Mouse (Mus musculus) hindbrain, embryonic 13.5 days (tissue): ENCODE results near the gene Ccdc189. TPM values are rescaled to one million over a fixed set of nuclear protein-coding genes. Genes with fewer than 3 reads are reported as not detected.

ENCODE experiments used
- ATAC-seq: fragments of 200-750 bp; cut with Nextera tagmentation; 2 replicates; pipeline ENCODE4 v1.8.0; 2017; ENCODE audit warnings: moderate TSS enrichment; ENCODE audit not compliant: low FRiP score
- H3K27ac ChIP-seq: fragments of 300-500 bp; sonication (generic); 2 replicates; pipeline ENCODE4 v1.5.1; 2015; ENCODE audit warnings: inconsistent platforms, mild to moderate bottlenecking, moderate library complexity
- H3K27me3 ChIP-seq: fragments of 300-500 bp; sonication (generic); 2 replicates; pipeline ENCODE4 v1.6.1; 2015; ENCODE audit warnings: mild to moderate bottlenecking, inconsistent platforms
- H3K36me3 ChIP-seq: fragments of 300-500 bp; sonication (generic); 2 replicates; pipeline ENCODE4 v1.6.1; 2015; ENCODE audit warnings: mild to moderate bottlenecking, inconsistent platforms
- H3K4me1 ChIP-seq: fragments of 300-500 bp; sonication (generic); replicated peaks from 2 replicates; pipeline ENCODE4 v1.6.1; 2015; ENCODE audit warnings: inconsistent platforms
- H3K4me2 ChIP-seq: fragments of 300-500 bp; sonication (generic); 2 replicates; pipeline ENCODE4 v1.6.1; 2015; ENCODE audit warnings: inconsistent platforms, mild to moderate bottlenecking, moderate library complexity
- H3K4me3 ChIP-seq: fragments of 300-500 bp; sonication (generic); 2 replicates; pipeline ENCODE4 v1.5.1; 2015; ENCODE audit warnings: mild to moderate bottlenecking, inconsistent platforms
- H3K9ac ChIP-seq: fragments of 300-500 bp; sonication (generic); 2 replicates; pipeline ENCODE4 v1.6.1; 2015; ENCODE audit warnings: mild to moderate bottlenecking, inconsistent platforms
- H3K9me3 ChIP-seq: fragments of 300-500 bp; sonication (generic); 2 replicates; pipeline ENCODE4 v1.6.1; 2016; ENCODE audit warnings: inconsistent platforms
- WGBS: fragments of 180-500 bp; shearing (Covaris S2); methylation state at CpG from one replicate; pipeline ENCODE4 v1.1.7; 2015; 5-methylcytosine and 5-hydroxymethylcytosine counted together
- polyA plus RNA-seq: library from polyadenylated mRNA; unstranded; fragments of >200 nt; fragmentation: Nextera tagmentation; extraction: Ambion mirVana; gene quantifications from 2 replicates; pipeline ENCODE4 v1.2.1, GENCODE M21; 2015

Gene Ccdc189
- polyA plus RNA-seq, 1 experiment from 2014 or later = 13.0 TPM

DNA sequence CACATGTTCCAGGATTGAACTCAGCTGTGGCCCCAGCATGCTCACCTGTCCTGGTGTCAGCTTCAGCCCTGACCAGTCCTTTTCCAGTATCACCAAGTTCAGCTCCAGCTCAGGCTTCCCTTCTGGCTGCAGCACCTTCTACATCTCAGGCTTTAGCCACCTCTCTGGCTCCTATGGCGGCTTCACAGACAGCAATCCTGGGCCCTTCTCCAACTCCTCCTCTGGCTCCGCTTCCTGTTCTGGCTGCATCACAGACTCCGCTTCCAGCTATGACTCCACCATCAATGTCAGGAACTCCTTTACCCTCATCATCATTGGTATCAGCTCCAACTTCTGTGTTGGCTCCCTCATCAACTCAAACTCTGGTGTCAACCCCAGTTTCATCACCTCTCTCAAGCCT, 46.7 kb downstream of the Ccdc189 start:
- no peaks in the 10 kb centered on the region for H3K9me3 ChIP-seq
- H3K9ac ChIP-seq = no peak overlapping the region
- 94% methylated on average over 3 of the region's 3 CpGs for WGBS
- H3K4me2 ChIP-seq = no peak overlapping the region
- H3K4me1 ChIP-seq = peaks cover 4% of the 10 kb centered on the region; the same call in 1 of the 2 replicates
- ATAC-seq = no peak
- peaks cover 92% of the 10 kb centered on the region for H3K36me3 ChIP-seq
- H3K27ac ChIP-seq = no peak overlapping the region
- no peak overlapping the region for H3K4me3 ChIP-seq
- H3K27me3 ChIP-seq = no peaks in the 10 kb centered on the region

Other genes starting within 250 kb of the Ccdc189 start
- 17.1 and 17.3 TPM in 2 replicates for gene Zfp768, start 243.0 kb downstream of the Ccdc189 start, polyA plus RNA-seq
- gene Zfp747, start 212.5 kb downstream of the Ccdc189 start, polyA plus RNA-seq = 8.1 and 8.6 TPM in 2 replicates
- 5.4 and 5.7 TPM in 2 replicates for gene 9130019O22Rik, start 201.4 kb downstream of the Ccdc189 start, polyA plus RNA-seq
- 7.7 TPM in 2 replicates for gene E430018J23Rik, start 195.0 kb downstream of the Ccdc189 start, polyA plus RNA-seq
- gene Zfp764, start 181.8 kb downstream of the Ccdc189 start, polyA plus RNA-seq = 4.0 and 4.8 TPM in 2 replicates
- gene Zfp688, start 166.5 kb downstream of the Ccdc189 start, polyA plus RNA-seq = 34.1 and 35.0 TPM in 2 replicates
- gene Zfp689, start 139.4 kb downstream of the Ccdc189 start, polyA plus RNA-seq = 15.0 and 16.2 TPM in 2 replicates
- gene Prr14, start 129.0 kb downstream of the Ccdc189 start, polyA plus RNA-seq = 40.5 and 44.0 TPM in 2 replicates
- gene Fbrs, start 109.4 kb downstream of the Ccdc189 start, polyA plus RNA-seq = 10.8 and 13.7 TPM in 2 replicates
- 51.3 and 53.7 TPM in 2 replicates for gene Srcap, start 76.6 kb downstream of the Ccdc189 start, polyA plus RNA-seq
- 17.6 and 19.0 TPM in 2 replicates for gene Gm42715, start 69.0 kb downstream of the Ccdc189 start, polyA plus RNA-seq
- gene Tmem265, start 27.2 kb downstream of the Ccdc189 start, polyA plus RNA-seq = 6.6 and 8.2 TPM in 2 replicates
- 55.1 and 60.5 TPM in 2 replicates for gene Phkg2, start 15.3 kb downstream of the Ccdc189 start, polyA plus RNA-seq
- 49.9 and 50.5 TPM in 2 replicates for gene Rnf40, start 172 bp upstream of the Ccdc189 start, polyA plus RNA-seq
- 22.2 and 25.0 TPM in 2 replicates for gene Zfp629, start 27.2 kb upstream of the Ccdc189 start, polyA plus RNA-seq
- gene Bcl7c, start 120.3 kb upstream of the Ccdc189 start, polyA plus RNA-seq = 47.0 and 50.8 TPM in 2 replicates
- gene Ctf1, start 124.1 kb upstream of the Ccdc189 start, polyA plus RNA-seq = 2.8 and 3.3 TPM in 2 replicates
- 0.18 TPM in 1 of 2 replicates, not detected in the other for gene Ctf2, start 143.6 kb upstream of the Ccdc189 start, polyA plus RNA-seq
- gene Fbxl19, start 155.9 kb upstream of the Ccdc189 start, polyA plus RNA-seq = 9.0 and 9.3 TPM in 2 replicates
- gene Orai3, start 181.2 kb upstream of the Ccdc189 start, polyA plus RNA-seq = 8.0 and 9.1 TPM in 2 replicates
- 17.8 and 20.9 TPM in 2 replicates for gene Setd1a, start 188.1 kb upstream of the Ccdc189 start, polyA plus RNA-seq
- not detected in 2 replicates for gene Gm49388, start 197.0 kb upstream of the Ccdc189 start, polyA plus RNA-seq
- 9.6 TPM in 2 replicates for gene Hsd3b7, start 212.0 kb upstream of the Ccdc189 start, polyA plus RNA-seq
- gene Stx4a, start 235.7 kb upstream of the Ccdc189 start, polyA plus RNA-seq = 22.2 and 24.3 TPM in 2 replicates
- gene Stx1b, start 236.0 kb upstream of the Ccdc189 start, polyA plus RNA-seq = 38.7 and 40.9 TPM in 2 replicates